Mouse (Mus musculus) lung, postnatal 0 days (tissue): Measurements from ENCODE around the gene Eepd1. TPM values are rescaled to one million over a fixed set of nuclear protein-coding genes. Genes with fewer than 3 reads are reported as not detected.

ENCODE experiments used
- ATAC-seq: fragments of 200-750 bp; cut with Nextera tagmentation; 2 replicates; pipeline ENCODE4 v1.8.0; 2017; ENCODE audit warnings: moderate library complexity
- DNase-seq: peaks from one replicate; pipeline ENCODE4 v3.0.0-alpha.2; 2016; ENCODE audit warnings: low spot score
- H3K27ac ChIP-seq: fragments of 300-500 bp; sonication (generic); 2 replicates; pipeline ENCODE4 v1.5.1; 2014; ENCODE audit warnings: antibody characterized with exemption, mild to moderate bottlenecking, low read length, mixed read lengths
- H3K27me3 ChIP-seq: fragments of 300-500 bp; sonication (generic); replicated peaks from 2 replicates; pipeline ENCODE4 v1.6.1; 2014; ENCODE audit warnings: low read length, mixed read lengths; ENCODE audit not compliant: insufficient read depth
- H3K36me3 ChIP-seq: fragments of 300-500 bp; sonication (generic); 2 replicates; pipeline ENCODE4 v1.6.1; 2014; ENCODE audit warnings: low read length, mixed read lengths; ENCODE audit not compliant: insufficient read depth
- H3K4me1 ChIP-seq: fragments of 300-500 bp; sonication (generic); 2 replicates; pipeline ENCODE4 v1.6.1; 2014; ENCODE audit warnings: antibody characterized with exemption, low read depth, low read length, mixed read lengths; ENCODE audit not compliant: insufficient read depth
- H3K4me2 ChIP-seq: fragments of 300-500 bp; sonication (generic); replicated peaks from 2 replicates; pipeline ENCODE4 v1.6.1; 2014; ENCODE audit warnings: low read depth, mild to moderate bottlenecking, low read length, moderate library complexity, mixed read lengths
- H3K4me3 ChIP-seq: fragments of 300-500 bp; sonication (generic); 2 replicates; pipeline ENCODE4 v1.5.1; 2014; ENCODE audit warnings: low read depth, low read length
- H3K9ac ChIP-seq: fragments of 300-500 bp; sonication (generic); replicated peaks from 2 replicates; pipeline ENCODE4 v1.6.1; 2014; ENCODE audit warnings: low read depth, mild to moderate bottlenecking
- H3K9me3 ChIP-seq: fragments of 300-500 bp; sonication (generic); 2 replicates; pipeline ENCODE4 v1.6.1; 2016; ENCODE audit warnings: low read length, mixed read lengths
- CTCF ChIP-seq: IDR thresholded peaks from 2 replicates; pipeline ENCODE4 v1.5.1; 2016; ENCODE audit warnings: antibody characterized with exemption, mild to moderate bottlenecking
- EP300 ChIP-seq: IDR thresholded peaks from 2 replicates; pipeline ENCODE4 v1.6.1; 2016; ENCODE audit warnings: antibody characterized with exemption, mild to moderate bottlenecking, control low read depth
- WGBS: fragments of 180-500 bp; shearing (Covaris S2); extraction: QIAGEN DNeasy Blood & Tissue Kit; methylation state at CpG from one replicate; pipeline ENCODE4 v1.1.7; 2014; 5-methylcytosine and 5-hydroxymethylcytosine counted together
- polyA plus RNA-seq: library from polyadenylated mRNA; unstranded; fragments of >200 nt; fragmentation: Nextera tagmentation; extraction: Ambion mirVana; gene quantifications from 2 replicates; pipeline ENCODE4 v1.2.1, GENCODE M21; 2015

The Eepd1 gene
- polyA plus RNA-seq, 1 experiment from 2014 or later: 19.2 TPM

DNA sequence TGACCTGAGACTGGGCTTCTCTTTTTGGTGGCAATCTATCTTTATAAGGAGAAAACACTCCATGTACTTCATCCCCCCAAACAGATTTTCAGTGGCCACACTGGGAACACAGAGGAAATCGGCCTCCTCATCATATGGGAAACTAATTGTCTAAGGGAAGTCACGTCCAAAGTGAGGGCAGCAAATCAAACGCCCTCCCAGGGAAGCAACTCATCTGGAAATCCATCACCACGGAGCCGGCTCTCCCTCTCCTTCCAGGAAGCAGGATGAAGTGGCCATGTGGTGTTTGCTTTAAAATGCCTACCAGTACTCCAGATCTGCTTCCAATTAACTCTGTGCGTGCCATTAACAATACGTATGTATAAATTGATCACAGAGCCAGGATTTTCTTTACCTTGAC lies 92.4 kb downstream of the Eepd1 start:
- no peaks in the 10 kb centered on the region for H3K4me1 ChIP-seq
- no peaks in the 10 kb centered on the region for H3K36me3 ChIP-seq
- no peak overlapping the region for H3K9ac ChIP-seq
- no peak for DNase-seq
- H3K4me2 ChIP-seq: no peak overlapping the region
- H3K27me3 ChIP-seq: no peaks in the 10 kb centered on the region
- 18% methylated on average over 7 of the region's 7 CpGs for WGBS
- no peaks in the 10 kb centered on the region for H3K9me3 ChIP-seq
- H3K4me3 ChIP-seq: no peak overlapping the region
- TF ChIP-seq CTCF (no peak), EP300 (no peak)
- no peak for ATAC-seq
- H3K27ac ChIP-seq: no peak overlapping the region

GRCm38 (mm10) chr9:25574186-25574585 lies 92.8 kb downstream of the Eepd1 start:
- TF ChIP-seq EP300 (no peak), CTCF (no peak)
- DNase-seq: no peak
- H3K27me3 ChIP-seq: no peaks in the 10 kb centered on the region
- WGBS: 80% methylated on average over 4 of the region's 4 CpGs
- no peak overlapping the region for H3K4me2 ChIP-seq
- H3K36me3 ChIP-seq: no peaks in the 10 kb centered on the region
- no peak overlapping the region for H3K27ac ChIP-seq
- no peak overlapping the region for H3K9ac ChIP-seq
- no peak overlapping the region for H3K4me3 ChIP-seq
- no peaks in the 10 kb centered on the region for H3K9me3 ChIP-seq
- ATAC-seq: no peak
- no peaks in the 10 kb centered on the region for H3K4me1 ChIP-seq

- no peaks in the 10 kb centered on the region for H3K9me3 ChIP-seq
- TF ChIP-seq CTCF (no peak), EP300 (no peak)
- no peaks in the 10 kb centered on the region for H3K4me1 ChIP-seq
- DNase-seq (peak; percentile 38), ATAC-seq (peak; percentile 58)
- no peak overlapping the region for H3K4me2 ChIP-seq
- 50% methylated on average over 7 of the region's 7 CpGs for WGBS
- H3K27me3 ChIP-seq: no peaks in the 10 kb centered on the region
- H3K27ac ChIP-seq: no peak overlapping the region
- no peak overlapping the region for H3K4me3 ChIP-seq
- H3K36me3 ChIP-seq: no peaks in the 10 kb centered on the region
- H3K9ac ChIP-seq: no peak overlapping the region
Measured at GRCm38 (mm10) chr9:25578674-25579596, 97.6 kb downstream of the Eepd1 start.

GRCm38 (mm10) chr9:25583621-25584020 lies 102.3 kb downstream of the Eepd1 start:
- H3K4me2 ChIP-seq: no peak overlapping the region
- no peak overlapping the region for H3K4me3 ChIP-seq
- H3K36me3 ChIP-seq: no peaks in the 10 kb centered on the region
- no peaks in the 10 kb centered on the region for H3K9me3 ChIP-seq
- no peak overlapping the region for H3K9ac ChIP-seq
- no peaks in the 10 kb centered on the region for H3K4me1 ChIP-seq
- ATAC-seq (no peak), DNase-seq (no peak)
- 84% methylated on average over 2 of the region's 2 CpGs for WGBS
- TF ChIP-seq CTCF (no peak), EP300 (no peak)
- H3K27me3 ChIP-seq: no peaks in the 10 kb centered on the region
- H3K27ac ChIP-seq: no peak overlapping the region

DNA sequence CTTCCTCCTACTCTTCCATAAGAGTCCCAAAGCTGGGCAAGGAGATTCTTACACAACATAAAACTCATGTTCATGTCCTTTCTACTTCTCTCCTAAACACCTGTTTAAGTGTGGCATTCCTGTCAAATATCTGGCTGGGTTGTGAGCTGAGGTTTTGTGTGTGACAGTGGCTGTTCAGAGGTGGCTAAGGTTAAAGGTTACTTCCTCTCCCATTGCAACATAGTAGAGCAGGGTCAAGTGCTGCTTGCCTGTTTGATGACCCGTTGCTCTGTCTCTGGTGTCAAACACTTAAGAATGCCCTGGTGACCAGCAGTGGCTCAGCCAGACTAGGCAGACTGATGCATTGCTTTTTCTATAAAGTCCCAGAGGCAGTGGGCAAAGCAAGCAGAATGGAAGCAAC lies 104.3 kb downstream of the Eepd1 start:
- Histone ChIP-seq H3K36me3 (no peaks in the 10 kb centered on the region), H3K9ac (no peak overlapping the region), H3K4me3 (no peak overlapping the region), H3K9me3 (no peaks in the 10 kb centered on the region), H3K27ac (no peak overlapping the region), H3K4me1 (no peaks in the 10 kb centered on the region), H3K27me3 (no peaks in the 10 kb centered on the region), H3K4me2 (no peak overlapping the region)
- TF ChIP-seq CTCF (no peak), EP300 (no peak)
- ATAC-seq (no peak), DNase-seq (no peak)
- WGBS: 33% methylated on average over 1 of the region's 1 CpGs

DNA sequence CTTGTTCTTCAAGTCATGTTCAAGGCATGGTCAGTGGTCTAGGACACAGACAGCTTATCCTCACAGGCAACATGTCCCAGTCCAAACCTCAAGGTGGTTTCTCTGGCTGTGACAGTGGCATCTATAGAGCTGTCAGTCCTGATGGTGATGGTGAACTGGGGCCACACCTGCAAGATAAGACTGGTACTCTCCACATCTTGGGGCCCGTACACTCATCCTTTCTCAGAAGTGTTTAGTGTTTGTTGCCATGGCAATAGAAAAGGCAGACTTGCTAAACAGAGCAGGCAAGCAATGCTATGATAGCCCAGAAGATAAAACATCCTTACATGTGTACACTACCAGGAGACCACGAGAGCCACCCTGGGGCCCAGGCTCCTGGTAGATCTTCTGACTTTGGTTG lies 107.2 kb downstream of the Eepd1 start:
- ATAC-seq (no peak), DNase-seq (no peak)
- TF ChIP-seq CTCF (no peak), EP300 (no peak)
- Histone ChIP-seq H3K4me2 (no peak overlapping the region), H3K27ac (no peak overlapping the region), H3K4me3 (no peak overlapping the region), H3K36me3 (no peaks in the 10 kb centered on the region), H3K9me3 (no peaks in the 10 kb centered on the region), H3K4me1 (no peaks in the 10 kb centered on the region), H3K9ac (no peak overlapping the region), H3K27me3 (no peaks in the 10 kb centered on the region)
- WGBS: 78% methylated on average over 2 of the region's 2 CpGs
